Mouse (Mus musculus) embryonic facial prominence, embryonic 13.5 days (tissue): ENCODE measurements around the gene Zfp266. TPM values are rescaled to one million over a fixed set of nuclear protein-coding genes. Genes with fewer than 3 reads are reported as not detected.
A peak's percentile ranks its signal among the peaks of the same experiment; 100 is the strongest.
"Not testable (repeated sequence)": the region's sequence is repeated elsewhere in the genome, so short reads cannot be mapped to it uniquely, and the experiment has no call there.

Source experiments
- ATAC-seq: fragments of 200-750 bp; cut with Nextera tagmentation; 2 replicates; pipeline ENCODE4 v1.8.0; 2017; ENCODE audit warnings: low read depth; ENCODE audit not compliant: insufficient number of reproducible peaks, insufficient read depth, low FRiP score, low TSS enrichment
- H3K27ac ChIP-seq: fragments of 300-500 bp; sonication (generic); 2 replicates; pipeline ENCODE4 v1.5.1; 2015; ENCODE audit warnings: moderate library complexity, mild to moderate bottlenecking, inconsistent platforms
- H3K27me3 ChIP-seq: fragments of 300-500 bp; sonication (generic); 2 replicates; pipeline ENCODE4 v1.6.1; 2015; ENCODE audit warnings: mild to moderate bottlenecking, inconsistent platforms
- H3K36me3 ChIP-seq: fragments of 300-500 bp; sonication (generic); 2 replicates; pipeline ENCODE4 v1.6.1; 2015; ENCODE audit warnings: mild to moderate bottlenecking, inconsistent platforms
- H3K4me1 ChIP-seq: fragments of 300-500 bp; sonication (generic); 2 replicates; pipeline ENCODE4 v1.6.1; 2015; ENCODE audit warnings: inconsistent platforms
- H3K4me2 ChIP-seq: fragments of 300-500 bp; sonication (generic); 2 replicates; pipeline ENCODE4 v1.6.1; 2015; ENCODE audit warnings: moderate library complexity, mild to moderate bottlenecking, inconsistent platforms
- H3K4me3 ChIP-seq: fragments of 300-500 bp; sonication (generic); 2 replicates; pipeline ENCODE4 v1.5.1; 2015; ENCODE audit warnings: mild to moderate bottlenecking, inconsistent platforms
- H3K9ac ChIP-seq: fragments of 300-500 bp; sonication (generic); 2 replicates; pipeline ENCODE4 v1.6.1; 2015; ENCODE audit warnings: mild to moderate bottlenecking, inconsistent platforms
- H3K9me3 ChIP-seq: fragments of 300-500 bp; sonication (generic); 2 replicates; pipeline ENCODE4 v1.6.1; 2016; ENCODE audit warnings: inconsistent platforms
- WGBS: fragments of 180-500 bp; shearing (Covaris S2); methylation state at CpG from one replicate; pipeline ENCODE4 v1.1.7; 2015; ENCODE audit warnings: mixed read lengths; 5-methylcytosine and 5-hydroxymethylcytosine counted together
- polyA plus RNA-seq: library from polyadenylated mRNA; unstranded; fragments of >200 nt; fragmentation: Nextera tagmentation; extraction: Ambion mirVana; gene quantifications from 2 replicates; pipeline ENCODE4 v1.2.1, GENCODE M21; 2015

The Zfp266 gene
- polyA plus RNA-seq: 148 and 158 TPM in 2 replicates

GRCm38 (mm10) chr9:20521306-20521957, at the start of gene Zfp266:
Gene Zfp266, minus strand, starts transcription at chr9:20521417.
- peak within 1 kb of the TSS; percentile 83 for H3K4me2 ChIP-seq
- no peaks in the 10 kb centered on the region for H3K9me3 ChIP-seq
- peak within 1 kb of the TSS; percentile 88 for H3K4me3 ChIP-seq
- H3K27me3 ChIP-seq: no peaks in the 10 kb centered on the region
- peaks cover 15% of the 10 kb centered on the region for H3K36me3 ChIP-seq
- WGBS: under 1% methylated on average over 46 of the region's 46 CpGs
- ATAC-seq: peak; percentile 88
- peak within 1 kb of the TSS; percentile 99 for H3K9ac ChIP-seq
- H3K27ac ChIP-seq: peak within 1 kb of the TSS; percentile 100
- peaks cover 23% of the 10 kb centered on the region for H3K4me1 ChIP-seq

GRCm38 (mm10) chr9:20565326-20566030, 44.3 kb upstream of the Zfp266 start:
- ATAC-seq: not testable (repeated sequence)

GRCm38 (mm10) chr9:20562177-20562576, 41.0 kb upstream of the Zfp266 start:
- ATAC-seq: no peak
- Histone ChIP-seq H3K27ac (no peak overlapping the region), H3K4me2 (no peak overlapping the region), H3K36me3 (no peaks in the 10 kb centered on the region), H3K9ac (no peak overlapping the region), H3K27me3 (no peaks in the 10 kb centered on the region), H3K4me1 (no peaks in the 10 kb centered on the region), H3K9me3 (no peaks in the 10 kb centered on the region), H3K4me3 (no peak overlapping the region)
- 77% methylated on average over 5 of the region's 5 CpGs for WGBS

More at GRCm38 (mm10) chr9:20565326-20566030, 44.3 kb upstream of the Zfp266 start:
- H3K27me3 ChIP-seq, H3K27ac ChIP-seq, H3K36me3 ChIP-seq, H3K9ac ChIP-seq, H3K4me2 ChIP-seq, H3K9me3 ChIP-seq, H3K4me1 ChIP-seq, H3K4me3 ChIP-seq: not testable (repeated sequence)
- 74% methylated on average over 3 of the region's 3 CpGs for WGBS

DNA sequence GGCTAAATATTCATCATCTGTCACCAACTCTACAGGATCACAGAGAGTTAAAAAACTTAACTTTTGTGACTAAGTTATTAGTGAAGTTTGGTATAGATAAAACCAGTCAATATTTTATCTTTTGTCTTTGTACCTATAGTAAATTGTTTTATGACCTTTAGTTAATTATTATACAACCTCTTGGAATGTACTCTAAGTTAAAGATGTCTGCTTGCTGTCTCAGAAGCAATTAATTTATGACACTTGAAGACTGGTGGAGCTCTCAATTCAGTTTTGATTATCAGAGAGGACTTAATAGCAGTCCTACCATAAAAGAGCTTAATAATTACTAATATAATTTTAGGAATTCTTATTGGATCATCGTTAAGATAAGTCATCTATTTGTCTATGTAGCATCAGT, 31.5 kb upstream of the Zfp266 start:
- H3K36me3 ChIP-seq: no peaks in the 10 kb centered on the region
- H3K9ac ChIP-seq: no peak overlapping the region
- H3K27me3 ChIP-seq: peaks cover 7% of the 10 kb centered on the region; the same call in 1 of the 2 replicates
- no peaks in the 10 kb centered on the region for H3K9me3 ChIP-seq
- H3K4me3 ChIP-seq: no peak overlapping the region
- no peak overlapping the region for H3K4me2 ChIP-seq
- 75% methylated on average over 1 of the region's 1 CpGs for WGBS
- H3K27ac ChIP-seq: no peak overlapping the region
- no peak for ATAC-seq
- no peaks in the 10 kb centered on the region for H3K4me1 ChIP-seq

GRCm38 (mm10) chr9:20551781-20552275, 30.6 kb upstream of the Zfp266 start:
- 59% methylated on average over 5 of the region's 5 CpGs for WGBS
- Histone ChIP-seq H3K27me3 (peaks cover 7% of the 10 kb centered on the region; the same call in 1 of the 2 replicates), H3K36me3 (no peaks in the 10 kb centered on the region), H3K27ac (no peak overlapping the region), H3K9ac (no peak overlapping the region), H3K4me3 (no peak overlapping the region), H3K4me2 (no peak overlapping the region), H3K4me1 (no peaks in the 10 kb centered on the region), H3K9me3 (no peaks in the 10 kb centered on the region)
- no peak for ATAC-seq

DNA sequence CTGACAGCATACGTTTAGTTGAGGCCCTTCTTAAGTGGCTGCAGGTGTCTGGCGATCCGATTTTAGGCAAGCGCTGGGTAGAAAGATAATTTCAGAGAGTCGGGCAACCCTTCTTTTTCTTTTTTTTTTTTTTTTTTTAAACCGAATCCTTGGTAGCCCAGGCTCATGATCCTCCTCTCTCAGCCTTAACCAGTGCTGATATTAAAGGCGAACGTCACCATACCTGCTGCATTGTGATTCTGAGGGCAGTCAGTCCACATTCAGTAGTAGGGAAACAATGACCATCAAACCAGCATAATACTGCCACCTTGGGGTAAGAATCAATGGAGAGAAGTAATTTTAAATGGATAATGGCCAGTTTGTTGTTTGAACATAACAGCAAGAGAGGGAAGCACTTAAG, 23.9 kb upstream of the Zfp266 start:
- H3K4me1 ChIP-seq: no peaks in the 10 kb centered on the region; the same call in 1 of the 2 replicates
- H3K9ac ChIP-seq: peak overlapping the region; percentile 68
- WGBS: 13% methylated on average over 8 of the region's 8 CpGs
- H3K27ac ChIP-seq: peak overlapping the region; percentile 90
- peak overlapping the region; percentile 76 for H3K4me2 ChIP-seq
- ATAC-seq: no peak
- H3K4me3 ChIP-seq: peak overlapping the region; percentile 46
- H3K27me3 ChIP-seq: 0 out of 2 replicates have a peak, but pooled peaks cover 8% of the 10 kb centered on the region
- H3K9me3 ChIP-seq: no peaks in the 10 kb centered on the region
- no peaks in the 10 kb centered on the region for H3K36me3 ChIP-seq

DNA sequence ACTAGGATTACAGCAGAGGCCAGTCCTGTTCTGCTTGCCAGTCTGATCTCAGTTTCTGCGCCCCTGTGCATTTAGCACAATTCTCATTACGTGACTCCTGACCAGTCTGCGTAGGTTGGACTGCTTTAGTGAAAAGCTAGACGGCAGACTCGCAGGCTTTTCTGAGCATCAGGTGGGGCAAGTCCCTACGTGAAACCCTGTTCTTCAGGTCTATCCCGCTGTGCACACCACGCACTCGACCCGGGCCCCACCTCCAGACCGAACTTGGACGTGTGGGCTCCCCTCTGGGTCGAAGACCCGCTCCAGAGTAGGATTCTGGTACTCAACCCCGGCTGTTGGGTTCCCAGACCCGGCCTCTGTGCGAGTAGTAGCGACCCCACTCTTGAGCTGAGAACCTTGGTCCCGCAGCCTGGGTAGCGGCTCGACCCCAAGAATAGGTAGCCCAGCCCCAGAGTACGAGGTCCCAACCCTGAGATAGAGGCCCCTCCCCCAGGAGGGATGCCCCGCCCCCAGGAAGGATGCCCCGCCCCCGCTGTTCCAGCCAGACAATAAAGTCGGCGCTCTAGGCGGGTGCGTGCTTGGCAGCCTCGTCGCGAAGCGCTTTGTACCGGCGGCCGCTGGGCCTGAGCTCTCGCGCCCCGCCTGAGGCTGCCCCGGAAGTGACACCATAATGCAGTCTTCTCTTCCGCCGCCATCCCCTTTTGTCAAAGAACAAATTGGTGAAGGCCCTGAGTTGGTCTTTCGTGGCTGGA, 23.0 kb upstream of the Zfp266 start:
- H3K27me3 ChIP-seq: 0 out of 2 replicates have a peak, but pooled peaks cover 8% of the 10 kb centered on the region
- H3K4me3 ChIP-seq: peak overlapping the region; percentile 46
- no peaks in the 10 kb centered on the region for H3K9me3 ChIP-seq
- H3K4me2 ChIP-seq: peak overlapping the region; percentile 76
- WGBS: 3% methylated on average over 43 of the region's 43 CpGs
- H3K36me3 ChIP-seq: no peaks in the 10 kb centered on the region
- H3K27ac ChIP-seq: peak overlapping the region; percentile 90
- ATAC-seq: peak; percentile 92
- H3K9ac ChIP-seq: peak overlapping the region; percentile 68
- no peaks in the 10 kb centered on the region; the same call in 1 of the 2 replicates for H3K4me1 ChIP-seq

- WGBS: 30% methylated on average over 6 of the region's 6 CpGs
- no peak overlapping the region for H3K9ac ChIP-seq
- ATAC-seq: no peak
- no peaks in the 10 kb centered on the region for H3K9me3 ChIP-seq
- H3K27me3 ChIP-seq: 0 out of 2 replicates have a peak, but pooled peaks cover 8% of the 10 kb centered on the region
- H3K4me2 ChIP-seq: peak overlapping the region; percentile 76
- H3K27ac ChIP-seq: peak overlapping the region; percentile 90; the same call in 1 of the 2 replicates
- peak overlapping the region; percentile 46; the same call in 1 of the 2 replicates for H3K4me3 ChIP-seq
- H3K36me3 ChIP-seq: no peaks in the 10 kb centered on the region
- H3K4me1 ChIP-seq: no peaks in the 10 kb centered on the region; the same call in 1 of the 2 replicates
These were observed 22.3 kb upstream of the Zfp266 start for GRCm38 (mm10) chr9:20543496-20543895.

- H3K36me3 ChIP-seq: no peaks in the 10 kb centered on the region
- no peaks in the 10 kb centered on the region for H3K9me3 ChIP-seq
- no peaks in the 10 kb centered on the region for H3K27me3 ChIP-seq
- 84% methylated on average over 2 of the region's 2 CpGs for WGBS
- ATAC-seq: no peak
- H3K27ac ChIP-seq: no peak overlapping the region
- no peaks in the 10 kb centered on the region for H3K4me1 ChIP-seq
- H3K4me2 ChIP-seq: no peak overlapping the region
- no peak overlapping the region for H3K4me3 ChIP-seq
- H3K9ac ChIP-seq: no peak overlapping the region
These were observed 15.4 kb upstream of the Zfp266 start for GRCm38 (mm10) chr9:20536598-20536997.

GRCm38 (mm10) chr9:20534326-20534926, 13.2 kb upstream of the Zfp266 start:
- H3K27me3 ChIP-seq: 0 out of 2 replicates have a peak, but pooled peaks cover 3% of the 10 kb centered on the region
- no peak overlapping the region for H3K9ac ChIP-seq
- no peaks in the 10 kb centered on the region for H3K4me1 ChIP-seq
- H3K9me3 ChIP-seq: no peaks in the 10 kb centered on the region
- H3K36me3 ChIP-seq: no peaks in the 10 kb centered on the region
- no peak overlapping the region for H3K27ac ChIP-seq
- H3K4me3 ChIP-seq: no peak overlapping the region
- H3K4me2 ChIP-seq: no peak overlapping the region
- WGBS: 78% methylated on average over 8 of the region's 8 CpGs
- ATAC-seq: no peak
